Mouse (Mus musculus): ENCODE measurements around the gene Phf2.
A peak's percentile ranks its signal among the peaks of the same experiment; 100 is the strongest.

Phf2 gene

GRCm38 (mm10) chr13:48800850-48801546, 69.9 kb downstream of the Phf2 start:
- DNase-seq: peak; percentile 67

GRCm38 (mm10) chr13:48798256-48798771, 72.6 kb downstream of the Phf2 start:
- peak; percentile 15 for DNase-seq

GRCm38 (mm10) chr13:48796906-48797305, 74.0 kb downstream of the Phf2 start:
- no peak for DNase-seq

- DNase-seq: no peak
Measured at GRCm38 (mm10) chr13:48795711-48796110, 75.2 kb downstream of the Phf2 start.

GRCm38 (mm10) chr13:48784594-48785298, 86.2 kb downstream of the Phf2 start:
- DNase-seq: no peak

- no peak for DNase-seq
Measured at GRCm38 (mm10) chr13:48784151-48784550, 86.8 kb downstream of the Phf2 start.

GRCm38 (mm10) chr13:48782727-48783725, 87.9 kb downstream of the Phf2 start:
- DNase-seq: peak; percentile 36

GRCm38 (mm10) chr13:48780345-48781010, 90.4 kb downstream of the Phf2 start:
- DNase-seq: no peak

- DNase-seq: no peak
Measured at GRCm38 (mm10) chr13:48779592-48780344, 91.2 kb downstream of the Phf2 start.

GRCm38 (mm10) chr13:48778138-48778537, 92.8 kb downstream of the Phf2 start:
- DNase-seq: no peak

GRCm38 (mm10) chr13:48774506-48774905, 96.4 kb downstream of the Phf2 start:
- no peak for DNase-seq

GRCm38 (mm10) chr13:48768109-48768508, 102.8 kb downstream of the Phf2 start:
- DNase-seq: no peak

GRCm38 (mm10) chr13:48763701-48764245, 107.1 kb downstream of the Phf2 start:
- DNase-seq: no peak

GRCm38 (mm10) chr13:48760855-48761436, 110.0 kb downstream of the Phf2 start:
- DNase-seq: no peak

GRCm38 (mm10) chr13:48756769-48757168, 114.2 kb downstream of the Phf2 start:
- no peak for DNase-seq
